Mouse (Mus musculus): ENCODE data around the gene Bloc1s6.

DNA sequence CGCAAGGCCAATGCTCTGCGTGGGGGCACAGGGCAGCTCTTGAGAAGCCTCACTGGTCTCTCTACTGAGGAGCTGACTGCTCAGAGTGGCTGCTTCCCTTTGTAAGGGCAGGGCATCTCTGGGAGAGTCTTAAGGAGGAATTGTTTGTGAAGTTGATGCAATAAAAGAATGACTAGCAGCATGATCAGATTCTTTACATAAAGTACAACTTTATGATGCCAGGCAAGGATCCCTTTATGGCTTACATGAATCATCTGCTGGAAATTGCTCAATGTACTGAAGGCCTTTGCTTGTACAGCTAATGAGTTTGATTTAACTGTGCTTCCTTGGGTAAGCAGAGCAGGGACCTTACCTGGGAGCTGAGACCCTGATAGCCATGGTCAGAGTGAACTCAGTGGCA lies 45.4 kb downstream of the Bloc1s6 start:
- no peak for TF ChIP-seq POLR2A (IDR thresholded peaks at IDR 0.05; ENCODE audit: borderline replicate concordance, extremely low read depth, low read depth, low read length)
- TF ChIP-seq CTCF (IDR thresholded peaks at IDR 0.05; ENCODE audit: insufficient read depth, low read length): no peak

Measured in lung, adult 2 months (tissue).